Mouse (Mus musculus) c-Kit-negative CD71-positive TER-119-positive erythroid progenitor cells, embryonic 14.5 days (primary cell): ENCODE results near the gene Lmo2.
"Not testable (repeated sequence)": the region's sequence is repeated elsewhere in the genome, so short reads cannot be mapped to it uniquely, and the experiment has no call there.

ENCODE experiments used
- DNase-seq: peaks from one replicate; pipeline ENCODE4 v3.0.0-alpha.2; 2013; ENCODE audit warnings: low read depth, low spot score

The Lmo2 gene

DNA sequence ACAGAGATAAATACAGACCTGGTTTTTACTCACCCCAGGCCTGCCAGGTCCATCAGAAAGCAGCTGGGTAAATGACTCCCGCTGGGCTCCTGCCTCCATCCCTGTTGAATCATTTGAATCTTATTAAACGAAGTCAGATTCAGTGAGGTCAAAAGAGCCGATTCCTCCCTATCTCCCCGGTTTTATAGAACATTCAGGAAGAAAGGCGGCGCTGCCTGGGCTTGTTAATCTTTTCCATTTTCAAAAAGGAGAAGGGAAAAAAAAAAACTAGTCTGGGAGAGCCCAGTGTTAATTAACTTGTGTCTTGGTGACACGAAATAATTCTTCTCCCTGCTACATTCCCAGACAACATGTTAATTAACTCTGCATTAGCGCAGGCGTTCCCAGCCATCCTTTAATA lies 19.9 kb downstream of the Lmo2 start:
- DNase-seq: no peak

DNA sequence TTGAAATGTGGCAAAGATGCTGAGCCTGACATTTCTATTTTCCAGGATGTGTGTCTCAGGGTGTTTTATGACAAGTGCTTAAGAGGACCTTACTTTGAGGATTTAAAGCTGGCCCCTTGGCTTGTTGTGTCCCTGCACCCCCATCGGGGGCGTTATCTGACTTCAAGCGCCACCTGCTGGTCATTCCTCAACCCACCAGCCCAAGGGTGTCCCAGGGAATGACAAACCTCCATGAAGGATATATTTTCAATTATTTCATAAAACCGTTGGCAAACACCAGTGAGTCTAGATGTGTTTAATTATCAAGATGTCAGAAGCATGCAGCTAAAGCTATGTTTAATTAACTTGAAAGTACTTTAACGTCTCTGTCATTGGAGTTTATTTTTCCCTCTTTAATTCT lies 24.5 kb downstream of the Lmo2 start:
- DNase-seq: peak; percentile 60

DNA sequence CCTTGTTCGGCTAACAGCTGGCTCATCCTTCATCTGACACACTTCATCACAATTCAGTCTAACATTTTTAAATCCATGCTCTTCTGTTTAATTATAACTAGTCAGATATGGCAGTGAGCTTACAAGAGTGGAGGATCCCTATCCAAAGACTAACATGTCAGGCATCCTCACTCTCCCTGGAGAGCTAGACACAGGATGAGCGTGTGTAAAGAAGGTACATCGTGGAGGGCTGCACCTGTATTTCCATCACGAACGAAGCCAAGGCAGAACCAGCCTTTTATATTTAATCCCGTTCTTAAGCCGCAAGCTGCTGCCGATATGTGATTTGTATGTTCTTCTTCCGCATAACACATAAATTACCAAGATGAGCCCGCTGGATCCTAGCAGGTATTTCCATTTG lies 25.4 kb downstream of the Lmo2 start:
- no peak for DNase-seq

DNA sequence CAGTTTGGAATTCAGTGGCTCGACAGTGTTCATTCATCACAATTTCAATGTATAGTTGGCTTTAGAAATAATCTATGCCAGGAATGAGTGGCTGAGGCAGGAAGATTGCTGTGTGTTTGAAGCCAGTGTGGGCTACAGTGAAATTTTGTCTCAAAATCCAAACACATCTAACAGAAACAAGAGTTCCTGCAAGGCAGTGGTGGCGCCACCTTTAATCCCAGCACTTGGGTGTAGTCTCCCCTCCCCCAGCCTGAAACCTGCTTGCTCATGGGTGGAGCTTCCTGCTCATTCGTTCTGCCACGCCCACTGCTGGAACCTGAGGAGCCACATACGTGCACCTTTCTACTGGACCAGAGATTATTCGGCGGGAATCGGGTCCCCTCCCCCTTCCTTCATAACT lies 29.8 kb downstream of the Lmo2 start:
- DNase-seq: not testable (repeated sequence)

DNA sequence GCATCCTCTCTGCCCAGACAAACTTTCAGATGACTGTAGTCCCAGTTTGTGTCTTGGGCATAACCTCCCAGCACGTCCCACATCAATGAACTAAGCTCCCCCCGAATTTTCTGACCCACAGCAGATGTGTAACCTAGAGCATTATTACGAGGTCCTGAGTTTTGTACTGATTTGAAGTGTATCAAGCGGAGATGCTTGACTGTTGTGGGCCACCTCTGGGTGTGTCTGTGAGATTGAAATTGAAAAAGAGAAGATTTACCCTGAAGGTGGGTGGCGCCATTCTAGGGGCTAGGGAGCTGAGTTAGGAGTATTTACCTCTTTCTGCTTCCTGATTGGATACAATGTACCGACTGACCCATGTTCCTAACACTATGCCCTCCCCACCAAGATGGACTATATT lies 31.9 kb downstream of the Lmo2 start:
- no peak for DNase-seq

DNA sequence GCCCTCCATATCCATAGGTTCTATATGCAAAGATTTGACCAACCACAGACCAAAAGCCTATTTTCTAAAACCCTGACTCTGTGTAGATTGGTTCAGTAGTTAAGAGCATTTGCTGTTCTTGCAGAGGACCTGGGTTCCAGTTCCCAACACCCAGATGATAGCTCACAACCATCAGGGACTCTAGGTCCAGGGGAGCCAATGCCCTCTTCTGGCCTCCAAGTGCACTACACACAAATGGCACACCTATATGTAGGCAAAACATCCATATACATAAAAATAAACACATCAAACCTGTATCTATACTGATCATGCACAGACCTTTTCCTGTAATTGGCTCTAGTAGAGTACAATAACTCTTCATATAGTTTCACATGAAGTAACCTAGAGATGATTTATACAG lies 33.5 kb downstream of the Lmo2 start:
- DNase-seq: no peak

DNA sequence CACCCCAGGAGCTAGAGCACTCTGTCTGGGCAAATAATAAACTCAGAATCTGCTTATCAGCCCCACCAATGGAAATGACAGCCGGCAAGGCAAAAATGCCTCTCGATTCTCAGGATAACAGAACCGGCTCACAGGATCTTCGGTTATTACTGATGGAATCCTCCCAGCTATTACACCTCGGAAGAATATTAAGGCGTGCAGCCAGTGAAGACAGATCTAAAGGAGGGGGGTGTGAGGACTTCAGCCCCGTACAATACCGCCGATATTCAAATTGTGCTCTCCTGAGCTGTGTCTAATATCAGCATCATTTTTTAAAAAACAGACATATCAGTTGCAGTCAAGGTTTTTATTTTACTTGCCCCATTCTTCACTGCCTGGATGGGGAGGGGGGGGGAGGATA lies 34.4 kb downstream of the Lmo2 start:
- no peak for DNase-seq

DNA sequence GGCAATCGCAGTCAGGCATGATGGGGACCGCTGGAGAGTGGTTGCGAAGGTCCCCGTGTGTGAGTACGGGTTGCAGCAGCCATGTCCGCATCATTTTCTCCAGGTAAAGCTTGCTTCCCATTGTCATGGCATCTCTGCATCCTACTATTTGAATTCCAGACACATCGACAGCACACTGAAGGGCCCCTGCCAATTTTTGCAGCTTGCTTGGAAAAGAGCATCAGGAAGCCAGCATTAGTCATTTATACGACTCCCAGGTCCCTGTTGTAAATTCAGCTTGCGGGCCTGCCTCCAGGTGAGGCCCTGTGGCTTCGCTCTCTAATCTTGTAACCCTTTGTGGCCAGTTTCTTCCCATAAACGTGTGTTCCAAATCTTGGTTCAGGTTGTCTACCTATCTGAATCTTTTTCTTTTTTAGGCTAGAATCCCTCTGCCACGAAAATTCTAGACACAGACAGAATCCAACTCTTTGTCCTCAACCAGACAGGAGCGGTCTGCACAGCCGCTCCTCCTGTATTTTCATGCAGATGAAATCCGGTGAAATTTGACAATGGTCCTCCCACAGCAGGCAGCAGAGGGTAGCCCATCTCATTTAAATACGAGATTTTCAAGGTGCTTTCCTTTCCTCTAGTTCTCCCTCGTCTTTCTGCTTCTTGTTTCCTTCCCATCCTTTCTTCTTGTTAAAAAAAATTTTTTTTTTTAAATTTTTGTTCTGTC lies 35.0 kb downstream of the Lmo2 start:
- DNase-seq: no peak

DNA sequence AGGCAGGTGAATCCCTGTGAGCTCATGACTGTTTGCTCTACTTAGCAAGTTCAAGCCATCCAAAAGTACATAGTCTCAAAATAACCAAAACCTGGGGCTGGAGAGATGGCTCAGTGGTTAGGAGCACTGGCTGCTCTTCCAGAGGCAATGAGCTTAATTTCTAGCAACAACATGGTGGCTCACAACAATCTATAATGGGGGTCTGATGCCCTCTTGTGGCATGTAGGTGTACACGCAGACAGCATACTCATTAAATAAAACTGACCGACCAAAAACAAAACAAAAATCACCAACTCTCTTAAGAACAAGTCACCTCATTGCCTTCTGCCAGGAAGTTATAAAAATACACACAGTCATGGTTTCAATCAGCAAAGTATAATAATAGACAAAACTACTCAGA lies 43.3 kb downstream of the Lmo2 start:
- DNase-seq: peak; percentile 63

DNA sequence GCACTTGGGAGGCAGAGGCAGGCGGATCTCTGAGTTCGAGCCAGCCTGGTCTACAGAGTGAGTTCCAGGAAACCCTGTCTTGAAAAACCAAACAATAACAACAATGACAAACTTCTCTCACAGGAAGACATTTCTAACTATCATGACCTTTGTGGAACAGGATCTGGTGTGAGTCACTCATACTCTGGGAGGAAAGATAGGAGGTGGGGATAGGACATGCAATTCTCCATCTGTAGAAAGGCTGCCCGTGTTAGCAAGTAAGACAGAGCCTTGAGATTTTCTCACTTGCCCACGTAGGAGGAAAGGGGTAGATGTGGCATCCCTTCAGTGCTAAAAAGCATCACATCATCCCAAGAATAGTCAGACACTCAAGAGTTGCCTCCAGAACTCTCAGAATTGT lies 44.1 kb downstream of the Lmo2 start:
- no peak for DNase-seq

DNA sequence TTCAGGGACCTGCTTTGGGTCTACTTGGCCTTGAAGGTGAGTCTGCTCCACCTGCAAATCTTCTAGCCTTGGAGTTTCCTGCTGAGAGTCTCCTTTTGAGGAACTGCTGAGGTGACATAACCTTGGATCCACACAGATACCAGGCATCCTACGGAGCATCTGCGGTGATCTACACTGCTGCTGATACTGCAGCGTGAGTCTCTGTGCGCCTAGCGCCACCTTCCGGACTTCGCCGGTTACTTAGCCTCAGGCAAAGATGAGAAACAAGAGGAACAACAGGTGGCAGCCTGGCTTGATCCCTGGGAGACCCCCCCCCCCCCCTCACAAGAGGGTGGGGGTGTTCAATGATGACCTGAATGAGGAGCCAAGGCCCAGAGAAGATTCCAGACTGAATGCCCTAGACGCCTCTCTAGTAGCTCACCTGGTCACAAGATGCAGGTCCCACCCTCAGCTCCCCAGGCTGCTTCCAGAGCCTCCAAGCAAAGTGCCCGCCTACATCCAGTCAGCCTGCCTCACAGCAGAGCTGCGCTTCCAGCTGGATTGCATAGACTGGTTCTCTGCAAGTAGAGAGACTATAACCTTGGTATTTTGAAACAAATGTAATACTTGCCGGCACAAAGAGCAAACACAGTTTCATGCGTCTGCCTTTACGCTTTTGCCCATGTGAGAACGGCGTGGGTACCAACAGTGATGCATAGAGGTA lies 45.1 kb downstream of the Lmo2 start:
- peak; percentile 33 for DNase-seq

DNA sequence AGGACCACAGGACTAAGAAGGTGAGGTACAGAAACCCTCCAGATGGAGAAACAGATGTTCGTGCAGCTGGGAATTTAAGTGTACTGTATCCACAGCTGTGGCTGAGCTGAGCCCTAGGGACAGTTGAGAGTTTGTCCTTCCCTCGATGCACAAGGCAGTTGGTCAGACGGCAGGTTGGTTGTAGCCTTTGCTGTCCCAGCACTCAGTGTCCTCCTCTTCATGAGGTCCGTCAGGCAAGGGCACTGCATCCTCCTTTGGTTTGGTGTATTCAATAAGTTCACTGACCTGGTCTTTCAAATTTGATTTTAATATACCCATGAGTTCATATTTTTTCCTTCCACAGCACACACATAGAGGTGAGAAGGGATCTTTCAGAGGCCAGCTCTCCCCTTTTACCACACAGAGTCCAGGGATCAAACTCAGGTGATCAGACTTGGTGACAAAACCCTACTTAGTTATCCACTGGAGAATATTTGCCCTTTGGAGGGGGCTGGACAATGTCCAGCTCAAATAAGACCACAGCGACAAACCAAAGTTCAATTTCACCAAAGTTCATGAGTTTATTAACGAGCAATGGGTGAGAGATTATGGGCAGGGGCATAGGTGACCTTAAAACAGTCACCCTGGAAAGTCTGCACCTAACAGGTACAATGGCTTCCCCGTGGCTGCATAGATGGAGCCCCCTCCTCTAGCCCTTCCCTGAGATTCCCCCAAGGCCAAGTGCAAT lies 50.2 kb downstream of the Lmo2 start:
- no peak for DNase-seq

DNA sequence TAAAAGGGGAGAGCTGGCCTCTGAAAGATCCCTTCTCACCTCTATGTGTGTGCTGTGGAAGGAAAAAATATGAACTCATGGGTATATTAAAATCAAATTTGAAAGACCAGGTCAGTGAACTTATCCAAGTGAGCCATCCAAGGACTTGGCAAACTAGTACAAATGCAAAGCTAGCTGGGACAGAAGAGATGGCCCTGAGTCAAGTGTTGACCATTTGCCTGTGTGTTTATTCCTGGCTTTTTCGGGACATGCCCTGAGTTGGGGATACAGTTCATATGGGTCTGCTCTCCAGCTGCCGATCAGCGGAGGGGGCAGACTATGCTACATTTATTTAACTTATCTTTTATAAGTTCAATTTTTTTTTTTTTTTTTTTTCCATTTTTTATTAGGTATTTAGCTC lies 51.1 kb downstream of the Lmo2 start:
- not testable (repeated sequence) for DNase-seq

DNA sequence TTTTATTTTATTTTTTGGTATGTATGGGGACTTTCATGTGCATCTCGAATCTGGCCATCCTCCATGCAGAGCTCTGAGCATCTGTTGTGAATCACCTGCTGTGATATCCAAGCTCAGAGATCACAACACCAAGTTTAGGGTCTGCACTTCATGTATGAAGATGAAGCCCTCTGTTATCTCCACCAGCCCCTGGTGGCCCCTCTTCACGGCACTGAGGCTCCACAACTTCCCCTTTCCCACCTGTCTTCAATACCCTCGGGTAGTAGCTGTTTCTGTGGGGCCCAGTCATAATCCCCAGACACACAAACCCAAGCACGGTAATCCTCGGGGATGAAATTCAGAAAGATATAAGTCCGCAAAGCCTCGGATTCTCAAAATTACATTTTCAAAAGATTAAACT lies 65.3 kb downstream of the Lmo2 start:
- DNase-seq: no peak

DNA sequence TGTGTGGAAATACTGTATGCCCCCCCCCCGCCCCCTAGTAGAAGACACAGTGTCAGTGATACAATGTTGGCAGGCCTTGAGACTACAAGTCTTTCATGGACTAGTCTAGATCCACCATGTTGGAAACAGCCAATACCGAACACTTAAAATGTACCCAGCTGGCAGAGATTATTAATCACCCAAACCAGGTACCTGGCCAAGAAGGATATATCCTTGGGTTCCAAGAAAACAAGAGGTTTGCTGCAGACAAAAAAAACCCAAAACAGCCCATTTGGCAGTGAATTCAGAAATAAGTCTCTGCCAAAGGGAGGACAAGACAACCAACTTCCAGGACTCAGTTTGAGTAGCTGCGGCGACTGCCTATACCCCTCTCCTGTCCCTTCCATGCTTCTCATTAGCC lies 66.9 kb downstream of the Lmo2 start:
- DNase-seq: no peak

DNA sequence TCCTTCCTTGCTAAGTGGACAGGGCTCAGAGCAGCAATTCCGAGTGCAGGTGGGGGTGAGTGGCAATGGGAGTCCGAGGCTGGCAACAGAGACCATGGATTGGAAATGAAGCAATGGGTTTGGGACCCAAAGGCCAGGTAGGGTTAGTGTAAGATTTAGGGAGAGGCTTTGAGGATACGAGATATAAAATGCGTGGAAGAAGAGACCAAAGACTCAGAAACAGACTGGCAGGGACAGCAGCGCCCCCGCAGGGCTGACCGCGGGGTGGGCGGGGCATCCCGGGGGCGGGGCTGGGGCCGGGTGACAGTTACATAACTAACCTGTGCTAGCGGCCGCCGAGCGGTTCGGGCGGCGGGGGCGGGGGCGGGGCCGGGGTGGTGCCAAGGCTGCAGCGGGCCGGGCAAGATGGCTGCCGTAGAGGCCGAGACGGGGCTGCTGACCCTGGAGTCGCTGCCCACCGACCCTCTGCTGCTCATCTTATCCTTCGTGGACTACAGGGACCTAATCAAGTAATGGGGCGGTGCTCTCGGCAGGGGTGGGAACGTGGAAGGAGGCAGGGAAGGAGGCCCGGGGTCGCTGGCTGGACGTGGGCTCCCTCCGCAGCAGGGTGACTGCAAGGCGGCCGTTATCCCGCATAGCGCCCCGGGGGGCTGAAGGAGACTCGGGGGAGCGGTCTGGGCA lies 69.8 kb downstream of the Lmo2 start, which contains the start of gene Fbxo3:
Gene Fbxo3, plus strand, starts transcription at position 264 of the 681 bp plus-strand sequence.
- peak; percentile 78 for DNase-seq

DNA sequence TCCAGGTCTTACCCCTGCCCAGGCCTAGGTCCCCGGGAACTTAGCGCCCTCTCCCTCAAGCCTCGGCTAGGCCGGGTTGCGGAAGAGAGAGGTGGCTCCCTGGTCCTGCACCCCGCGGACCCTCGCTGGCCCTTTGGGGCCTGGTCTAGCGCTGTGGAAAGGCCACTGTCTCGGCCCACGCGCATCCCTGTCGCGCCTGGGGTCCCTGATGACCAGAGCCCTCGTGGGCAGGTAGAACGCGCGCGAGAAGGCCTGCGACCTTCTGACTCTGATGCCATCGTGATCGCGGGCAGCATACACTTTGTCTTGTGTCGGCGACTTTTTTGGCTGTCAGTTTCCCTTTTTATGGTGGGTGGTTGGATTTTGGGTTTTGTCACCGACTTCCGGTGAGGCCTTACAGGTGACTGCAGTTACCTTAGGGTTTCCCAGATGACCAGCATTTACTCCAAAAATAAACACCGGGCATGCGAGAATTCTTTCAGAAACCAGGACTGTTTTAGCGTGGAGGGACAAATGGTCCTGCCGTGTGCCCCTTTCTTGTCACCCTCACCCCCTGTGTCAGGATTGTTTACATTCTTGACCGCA lies 70.4 kb downstream of the Lmo2 start, which contains the start of gene 4931422A03Rik:
Gene 4931422A03Rik, minus strand, starts transcription at position 223 of the 585 bp plus-strand sequence.
- peak; percentile 34 for DNase-seq

DNA sequence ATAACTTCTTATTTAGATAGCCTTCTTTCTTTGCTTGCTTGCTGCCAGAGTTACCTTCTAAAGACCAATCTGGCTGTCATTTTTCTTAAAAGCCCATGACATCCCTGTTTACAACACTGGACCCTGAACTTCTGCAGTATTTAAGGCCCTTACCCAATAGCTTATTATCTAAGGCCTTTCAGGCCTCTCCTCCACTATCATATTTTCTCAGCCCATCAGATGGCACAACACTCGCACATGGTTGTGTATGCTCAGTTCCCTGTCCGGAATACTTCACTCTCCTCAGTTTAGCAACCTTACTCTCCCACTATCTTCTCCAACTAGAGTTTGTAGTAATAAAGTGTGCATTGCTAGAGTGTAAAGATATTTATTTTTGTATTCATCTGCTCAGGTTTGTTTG lies 71.3 kb downstream of the Lmo2 start:
- peak; percentile 27 for DNase-seq

DNA sequence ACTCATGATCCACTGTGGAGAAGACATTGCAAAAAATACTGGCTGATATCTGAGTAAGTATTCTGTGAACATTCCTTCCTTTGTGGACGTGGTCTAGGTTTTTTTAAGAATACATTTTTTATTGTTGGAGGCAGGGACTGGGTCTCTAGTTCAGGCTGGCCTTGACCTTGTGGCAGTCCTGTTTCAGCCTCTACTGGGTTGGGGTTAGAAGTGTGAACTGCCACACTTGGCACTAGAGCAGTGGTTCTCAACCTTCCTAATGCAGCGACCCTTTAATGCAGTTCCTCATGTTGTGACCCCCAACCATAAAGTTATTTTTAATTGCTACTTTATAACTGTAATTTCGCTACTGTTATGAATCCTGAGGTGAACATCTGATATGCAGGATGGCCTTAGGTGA lies 72.6 kb downstream of the Lmo2 start:
- DNase-seq: no peak
